Mouse (Mus musculus): Measurements from ENCODE around the gene Bpifb9a.

- TF ChIP-seq GATA1 (IDR thresholded peaks at IDR 0.05; ENCODE audit: low read length) (no peak), TAL1 (IDR thresholded peaks at IDR 0.05; ENCODE audit: low read length) (no peak)
Observed at GRCm38 (mm10) chr2:154209112-154209511, 48.5 kb upstream of the Bpifb9a start.
